In genomic region chr19:34500763-34501162, GRCm38 (mm10) we compare ENCODE assay signal across 9 mouse cellular contexts. TPM values are rescaled to one million over a fixed set of nuclear protein-coding genes. Genes with fewer than 3 reads are reported as not detected.
A peak's percentile ranks its signal among the peaks of the same experiment; 100 is the strongest.
DNase-seq lines count a peak whose midpoint lies in the region; ATAC-seq and TF ChIP-seq lines count a peak whose summit lies in the region.
"Had no signal": no experiment of that assay in that cellular context is flagged by ENCODE, and none has a peak within 500 bp of the region (broad histone marks: within the 10 kb centered on the region; RNA-seq: fewer than 3 reads in every experiment).

No protein-coding gene starts in this region.

- 49% methylated on average over 4 of the region's 4 CpGs for WGBS in heart, adult 2 months
- WGBS in liver, embryonic 15.5 days (ENCODE audit: insufficient replicate concordance), result 32% methylated on average over 4 of the region's 4 CpGs

- intact Hi-C loops in heart, adult 2 months (cut with DNase I), result loop anchor here (2.0 kb wide), 2 partner anchors 48 to 136 kb away; no protein-coding TSS in a partner anchor

- peak; percentile 84 for TF ChIP-seq CTCF in heart, adult 2 months (IDR thresholded peaks at IDR 0.05)

- H3K27ac ChIP-seq in heart, adult 2 months, result no peak overlapping the region
- H3K27ac ChIP-seq in liver, embryonic 15.5 days (replicated peaks), result no peak overlapping the region
- H3K27ac ChIP-seq: heart, embryonic 13.5 days had no signal

- no peak overlapping the region for H3K4me2 ChIP-seq in liver, embryonic 15.5 days
- H3K4me2 ChIP-seq: heart, embryonic 13.5 days had no signal

- no peak overlapping the region for H3K9ac ChIP-seq in heart, adult 2 months (ENCODE audit: low read depth, low read length)
- no peak overlapping the region for H3K9ac ChIP-seq in liver, embryonic 15.5 days
- H3K9ac ChIP-seq: heart, embryonic 13.5 days had no signal

- no peak for TF ChIP-seq POLR2A in heart, adult 2 months (IDR thresholded peaks at IDR 0.05; ENCODE audit: insufficient read depth, low read depth, low read length)

- no peak for TF ChIP-seq EP300 in heart, adult 2 months (IDR thresholded peaks at IDR 0.05; ENCODE audit: insufficient read depth, low read depth, low read length)

- no peaks in the 10 kb centered on the region; the same call in none of the 2 replicates for H3K36me3 ChIP-seq in heart, adult 2 months (ENCODE audit: control insufficient read depth, insufficient read depth, low read length)
- H3K36me3 ChIP-seq in liver, embryonic 15.5 days (replicated peaks), result 0 out of 2 replicates have a peak, but pooled peaks cover 13% of the 10 kb centered on the region

- DNase-seq in adrenal gland, adult 18-20 months (ENCODE audit: low spot score in 2 of 2), result peak; percentile 57 to 72
- peak; percentile 62 for DNase-seq in embryo, embryonic 11 days
- DNase-seq in heart, adult 2 months, result peak; percentile 62 to 75
- peak; percentile 83 for DNase-seq in kidney, postnatal 14 days
- peak; percentile 61 for DNase-seq in ovary, postnatal 36 days (ENCODE audit: low spot score)
- peak; percentile 89 to 94 for DNase-seq in thymus, postnatal 10 days (ENCODE audit: low spot score in 2 of 2)

- no peak overlapping the region for H3K4me3 ChIP-seq in heart, adult 2 months
- H3K4me3 ChIP-seq in liver, embryonic 15.5 days (replicated peaks), result no peak overlapping the region
- H3K4me3 ChIP-seq: heart, embryonic 13.5 days had no signal

- ATAC-seq in CD4-positive, CD25-positive, alpha-beta regulatory T cell, adult 4 months, result peak; percentile 93
- ATAC-seq in liver, embryonic 15.5 days (ENCODE audit: insufficient read depth), result peak; percentile 60; the same call in 1 of the 2 replicates

- H3K79me2 ChIP-seq in heart, adult 2 months (replicated peaks; ENCODE audit: control insufficient read depth, insufficient read depth, low read length), result no peaks in the 10 kb centered on the region

- H3K9me3 ChIP-seq in liver, embryonic 15.5 days (replicated peaks), result no peaks in the 10 kb centered on the region
- H3K9me3 ChIP-seq: heart, embryonic 13.5 days had no signal

- H3K4me1 ChIP-seq in heart, adult 2 months (ENCODE audit: control insufficient read depth, insufficient read depth, low read length), result no peaks in the 10 kb centered on the region
- H3K4me1 ChIP-seq in liver, embryonic 15.5 days (replicated peaks), result peaks cover 2% of the 10 kb centered on the region; the same call in 1 of the 2 replicates

- no peaks in the 10 kb centered on the region for H3K27me3 ChIP-seq in heart, adult 2 months (ENCODE audit: control insufficient read depth, insufficient read depth, low read length)
- no peaks in the 10 kb centered on the region for H3K27me3 ChIP-seq in liver, embryonic 15.5 days
- H3K27me3 ChIP-seq: heart, embryonic 13.5 days had no signal

RNA-seq across cellular contexts. Expression of gene Ch25h, which starts 25.8 kb away (rescaled TPM):
- polyA plus RNA-seq in CD4-positive, CD25-positive, alpha-beta regulatory T cell, adult 4 months (2017; shearing (Covaris generic)), result not detected
- total RNA-seq in adrenal gland, adult 18-20 months (2021), result 1 to 10 TPM in 1 of 2 experiments, under 1 TPM in 1; 0.60 to 1.7 TPM
- under 1 TPM; 0.16 to 0.34 TPM for total RNA-seq in heart, adult 2 months (2021)
- polyA plus RNA-seq in heart, adult 2 months (2012; rRNA removed), result 2.4 and 3.2 TPM in 2 replicates
- polyA plus RNA-seq in liver, embryonic 15.5 days (2015; fragmentation: Nextera tagmentation; extraction: Ambion mirVana), result 0.18 TPM in 2 replicates

RNA-seq across cellular contexts. Expression of gene Lipa, which starts 26.5 kb away (rescaled TPM):
- polyA plus RNA-seq in CD4-positive, CD25-positive, alpha-beta regulatory T cell, adult 4 months (2017; shearing (Covaris generic)), result 100 to 1,000 TPM; 100 to 102 TPM
- 100 to 1,000 TPM; 101 to 207 TPM for total RNA-seq in adrenal gland, adult 18-20 months (2021)
- total RNA-seq in heart, adult 2 months (2021), result 10 to 100 TPM; 24.9 to 25.1 TPM
- 18.8 and 30.9 TPM in 2 replicates for polyA plus RNA-seq in heart, adult 2 months (2012; rRNA removed)
- 49.1 and 49.8 TPM in 2 replicates for polyA plus RNA-seq in liver, embryonic 15.5 days (2015; fragmentation: Nextera tagmentation; extraction: Ambion mirVana)

RNA-seq across cellular contexts. Expression of gene Ifit2, which starts 49.7 kb away (rescaled TPM):
- 10 to 100 TPM; 28.5 to 31.7 TPM for polyA plus RNA-seq in CD4-positive, CD25-positive, alpha-beta regulatory T cell, adult 4 months (2017; shearing (Covaris generic))
- total RNA-seq in adrenal gland, adult 18-20 months (2021), result 1 to 10 TPM; 2.8 to 4.3 TPM
- total RNA-seq in heart, adult 2 months (2021), result 1 to 10 TPM; 3.4 to 4.2 TPM
- polyA plus RNA-seq in heart, adult 2 months (2012; rRNA removed), result 1.8 and 5.3 TPM in 2 replicates
- polyA plus RNA-seq in liver, embryonic 15.5 days (2015; fragmentation: Nextera tagmentation; extraction: Ambion mirVana), result 2.7 and 3.0 TPM in 2 replicates
